Mouse (Mus musculus) hindbrain, embryonic 13.5 days (tissue): ENCODE data around the gene Rbks. TPM values are rescaled to one million over a fixed set of nuclear protein-coding genes. Genes with fewer than 3 reads are reported as not detected.

Experiments used
- ATAC-seq: fragments of 200-750 bp; cut with Nextera tagmentation; 2 replicates; pipeline ENCODE4 v1.8.0; 2017; ENCODE audit warnings: moderate TSS enrichment; ENCODE audit not compliant: low FRiP score
- H3K27ac ChIP-seq: fragments of 300-500 bp; sonication (generic); 2 replicates; pipeline ENCODE4 v1.5.1; 2015; ENCODE audit warnings: inconsistent platforms, mild to moderate bottlenecking, moderate library complexity
- H3K27me3 ChIP-seq: fragments of 300-500 bp; sonication (generic); 2 replicates; pipeline ENCODE4 v1.6.1; 2015; ENCODE audit warnings: mild to moderate bottlenecking, inconsistent platforms
- H3K36me3 ChIP-seq: fragments of 300-500 bp; sonication (generic); 2 replicates; pipeline ENCODE4 v1.6.1; 2015; ENCODE audit warnings: mild to moderate bottlenecking, inconsistent platforms
- H3K4me1 ChIP-seq: fragments of 300-500 bp; sonication (generic); replicated peaks from 2 replicates; pipeline ENCODE4 v1.6.1; 2015; ENCODE audit warnings: inconsistent platforms
- H3K4me2 ChIP-seq: fragments of 300-500 bp; sonication (generic); 2 replicates; pipeline ENCODE4 v1.6.1; 2015; ENCODE audit warnings: inconsistent platforms, mild to moderate bottlenecking, moderate library complexity
- H3K4me3 ChIP-seq: fragments of 300-500 bp; sonication (generic); 2 replicates; pipeline ENCODE4 v1.5.1; 2015; ENCODE audit warnings: mild to moderate bottlenecking, inconsistent platforms
- H3K9ac ChIP-seq: fragments of 300-500 bp; sonication (generic); 2 replicates; pipeline ENCODE4 v1.6.1; 2015; ENCODE audit warnings: mild to moderate bottlenecking, inconsistent platforms
- H3K9me3 ChIP-seq: fragments of 300-500 bp; sonication (generic); 2 replicates; pipeline ENCODE4 v1.6.1; 2016; ENCODE audit warnings: inconsistent platforms
- WGBS: fragments of 180-500 bp; shearing (Covaris S2); methylation state at CpG from one replicate; pipeline ENCODE4 v1.1.7; 2015; 5-methylcytosine and 5-hydroxymethylcytosine counted together
- polyA plus RNA-seq: library from polyadenylated mRNA; unstranded; fragments of >200 nt; fragmentation: Nextera tagmentation; extraction: Ambion mirVana; gene quantifications from 2 replicates; pipeline ENCODE4 v1.2.1, GENCODE M21; 2015

Rbks gene
- polyA plus RNA-seq, 1 experiment from 2014 or later: 2.1 TPM

DNA sequence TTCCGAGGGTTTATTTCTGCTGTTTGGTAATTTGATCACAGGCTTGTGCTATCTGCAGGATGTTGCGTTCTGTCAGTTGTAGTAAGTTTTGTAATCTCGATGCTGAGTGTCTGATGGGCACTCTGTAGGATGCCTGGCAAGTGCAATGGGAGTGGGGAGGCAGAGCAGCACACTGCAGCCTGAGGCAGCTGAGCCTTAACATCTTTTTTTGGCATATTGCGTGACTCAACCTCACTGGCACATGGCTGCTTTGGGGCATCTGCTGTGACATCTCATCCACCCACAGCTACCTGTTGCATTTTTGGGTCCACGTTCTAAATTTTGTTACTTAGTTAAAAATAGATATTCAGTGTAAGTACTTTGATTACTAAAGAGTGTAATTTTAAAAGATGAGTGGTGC is 7.5 kb upstream of the Rbks start:
- no peak for ATAC-seq
- H3K4me2 ChIP-seq: no peak overlapping the region
- 95% methylated on average over 5 of the region's 5 CpGs for WGBS
- no peak overlapping the region for H3K4me3 ChIP-seq
- no peaks in the 10 kb centered on the region for H3K9me3 ChIP-seq
- H3K9ac ChIP-seq: no peak overlapping the region
- no peaks in the 10 kb centered on the region for H3K4me1 ChIP-seq
- no peak overlapping the region for H3K27ac ChIP-seq
- peaks cover 20% of the 10 kb centered on the region; the same call in 1 of the 2 replicates for H3K36me3 ChIP-seq
- H3K27me3 ChIP-seq: no peaks in the 10 kb centered on the region

DNA sequence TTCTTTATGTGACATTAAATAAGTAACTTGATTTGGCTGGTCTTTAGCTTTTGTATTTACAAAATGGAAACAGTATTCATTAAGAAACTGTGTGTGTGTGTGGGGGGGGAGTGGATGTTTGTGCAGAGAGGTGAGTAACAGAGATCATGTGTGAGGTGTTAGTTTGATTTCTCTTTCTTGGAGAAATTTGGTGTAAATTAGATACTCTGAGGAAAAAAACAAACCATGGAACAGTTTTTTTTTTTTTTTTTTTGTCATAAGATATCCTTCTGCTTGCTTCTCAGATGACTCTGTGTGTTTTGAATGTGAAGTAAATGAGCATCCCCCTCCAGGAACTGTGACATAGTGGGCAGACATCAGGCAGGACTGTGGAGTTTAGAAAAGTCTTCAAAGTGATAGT is 2.0 kb upstream of the Rbks start:
- peaks cover 11% of the 10 kb centered on the region for H3K4me1 ChIP-seq
- no peak overlapping the region for H3K4me3 ChIP-seq
- H3K9ac ChIP-seq: no peak overlapping the region
- H3K36me3 ChIP-seq: peaks cover 10% of the 10 kb centered on the region; the same call in 1 of the 2 replicates
- 0 out of 2 replicates have a peak overlapping the region, but pooled peaks have one; percentile 82 for H3K4me2 ChIP-seq
- no peak for ATAC-seq
- no peaks in the 10 kb centered on the region for H3K27me3 ChIP-seq
- no peak overlapping the region for H3K27ac ChIP-seq
- H3K9me3 ChIP-seq: no peaks in the 10 kb centered on the region

DNA sequence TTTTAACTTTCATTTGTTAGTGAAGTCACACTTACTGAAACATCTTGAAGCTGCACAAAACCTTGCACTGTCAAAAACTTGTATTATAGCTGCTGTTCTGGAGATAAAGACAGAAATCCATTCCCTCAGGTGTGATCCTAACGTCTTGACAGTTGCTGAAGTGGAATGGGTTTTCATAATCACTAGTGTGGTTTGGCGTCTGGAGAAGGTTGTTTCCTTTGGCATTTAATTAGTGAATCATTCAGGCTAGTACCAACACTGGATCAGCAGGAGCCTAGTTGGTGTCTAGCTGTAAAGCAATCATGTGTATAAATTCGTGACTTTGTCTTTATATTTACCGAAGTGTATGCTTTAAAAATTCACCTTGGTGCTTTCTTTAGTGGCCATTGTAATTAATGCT is 1.5 kb upstream of the Rbks start:
- H3K9ac ChIP-seq: no peak overlapping the region
- no peaks in the 10 kb centered on the region for H3K27me3 ChIP-seq
- H3K36me3 ChIP-seq: peaks cover 9% of the 10 kb centered on the region; the same call in 1 of the 2 replicates
- peak overlapping the region; percentile 82 for H3K4me2 ChIP-seq
- WGBS: 49% methylated on average over 4 of the region's 4 CpGs
- no peak for ATAC-seq
- peaks cover 11% of the 10 kb centered on the region for H3K4me1 ChIP-seq
- no peaks in the 10 kb centered on the region for H3K9me3 ChIP-seq
- peak overlapping the region; percentile 78; the same call in 1 of the 2 replicates for H3K4me3 ChIP-seq
- H3K27ac ChIP-seq: no peak overlapping the region

DNA sequence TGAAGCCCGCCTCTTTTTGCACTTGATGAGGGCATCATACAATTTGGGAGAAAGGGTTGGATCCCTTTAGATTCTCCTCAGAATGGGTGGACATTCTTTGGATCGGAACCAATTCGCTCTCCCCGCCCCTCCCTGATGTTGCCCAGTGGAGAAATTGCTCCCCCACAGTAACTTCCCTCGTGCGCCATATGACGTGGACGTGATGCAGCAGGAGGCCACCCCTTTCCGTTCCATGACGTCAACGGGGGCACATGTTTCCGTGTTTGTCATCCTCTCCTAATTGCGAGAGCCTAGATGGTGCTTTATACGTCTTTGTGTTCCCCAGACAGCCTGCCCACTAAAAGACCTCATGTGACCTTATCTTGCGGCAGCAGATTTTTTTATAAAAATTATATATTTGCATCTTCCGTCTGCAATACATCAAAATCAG is 885 bp upstream of the Rbks start:
- Histone ChIP-seq H3K4me1 (peaks cover 11% of the 10 kb centered on the region), H3K27me3 (no peaks in the 10 kb centered on the region), H3K4me2 (peak overlapping the region; percentile 82), H3K4me3 (peak overlapping the region; percentile 78), H3K36me3 (0 out of 2 replicates have a peak, but pooled peaks cover 5% of the 10 kb centered on the region), H3K9me3 (no peaks in the 10 kb centered on the region), H3K9ac (peak overlapping the region; percentile 90), H3K27ac (peak overlapping the region; percentile 95)
- ATAC-seq: peak; percentile 84
- 4% methylated on average over 16 of the region's 16 CpGs for WGBS

DNA sequence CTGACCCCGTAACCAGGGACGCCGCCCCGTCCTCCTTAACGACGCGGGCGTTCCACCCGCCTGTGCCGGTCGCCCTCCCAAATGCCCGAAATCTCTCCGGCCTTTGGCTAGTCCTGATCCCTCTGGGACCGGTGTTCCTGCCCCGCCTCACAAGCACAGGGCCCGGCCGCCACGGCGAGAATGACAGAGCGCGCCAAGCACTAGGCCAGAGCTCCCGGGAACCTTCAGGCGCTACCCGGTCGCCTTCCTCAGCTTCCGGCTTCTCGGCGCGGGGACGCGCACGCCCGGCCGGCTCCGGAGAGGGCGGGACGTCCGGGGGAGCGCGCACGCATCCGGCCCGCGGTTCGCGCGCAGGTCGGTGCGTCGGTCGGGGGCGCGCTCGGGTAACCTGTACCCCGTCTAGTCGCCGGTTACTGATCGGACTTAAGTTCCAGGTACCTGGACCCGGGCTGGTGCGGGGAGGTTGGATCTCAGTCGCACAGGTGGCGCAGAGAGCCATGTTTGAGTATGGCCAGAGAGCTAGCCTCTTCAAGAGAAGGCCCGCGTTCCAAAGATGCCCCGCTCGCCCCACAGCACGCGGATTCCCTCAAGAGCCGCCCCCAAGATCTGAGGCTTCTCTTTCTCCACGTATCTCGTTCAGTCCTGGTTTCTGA is 343 bp upstream of the Rbks start, which contains the start of gene Babam2:
Gene Babam2 (plus strand): TSS at position 41 of the 653 bp plus-strand sequence.
- Histone ChIP-seq H3K4me2 (peak within 1 kb of the TSS; percentile 82), H3K9ac (peak within 1 kb of the TSS; percentile 90), H3K27me3 (no peaks in the 10 kb centered on the region), H3K9me3 (no peaks in the 10 kb centered on the region), H3K27ac (peak within 1 kb of the TSS; percentile 95), H3K36me3 (0 out of 2 replicates have a peak, but pooled peaks cover 3% of the 10 kb centered on the region), H3K4me3 (peak within 1 kb of the TSS; percentile 78), H3K4me1 (peaks cover 11% of the 10 kb centered on the region)
- ATAC-seq: peak; percentile 97
- WGBS: under 1% methylated on average over 66 of the region's 71 CpGs

- no peak overlapping the region for H3K4me2 ChIP-seq
- no peaks in the 10 kb centered on the region for H3K36me3 ChIP-seq
- peaks cover 7% of the 10 kb centered on the region for H3K4me1 ChIP-seq
- H3K9me3 ChIP-seq: no peaks in the 10 kb centered on the region
- no peak for ATAC-seq
- H3K9ac ChIP-seq: no peak overlapping the region
- no peaks in the 10 kb centered on the region for H3K27me3 ChIP-seq
- H3K27ac ChIP-seq: no peak overlapping the region
- no peak overlapping the region for H3K4me3 ChIP-seq
Observed at GRCm38 (mm10) chr5:31693191-31693590, 4.2 kb downstream of the Rbks start.

DNA sequence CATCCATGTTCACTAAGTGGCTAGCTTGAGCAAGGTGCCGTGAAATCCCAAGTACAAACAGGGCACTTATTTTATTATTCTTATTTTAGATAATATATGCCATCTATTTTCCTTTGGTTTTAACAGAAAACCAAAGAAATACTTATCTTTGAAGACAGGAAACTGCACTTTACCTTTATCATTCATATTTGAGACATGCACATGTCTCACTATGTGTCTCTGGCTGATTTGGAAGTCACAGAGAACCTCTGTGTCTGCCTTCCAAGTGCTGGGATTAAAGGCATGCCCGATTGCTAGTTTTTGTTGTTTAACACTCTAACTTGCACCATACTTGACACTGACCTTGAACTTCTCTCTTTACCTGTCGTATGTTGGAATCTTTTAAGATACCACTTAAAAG is 9.5 kb downstream of the Rbks start:
- Histone ChIP-seq H3K9ac (no peak overlapping the region), H3K4me2 (no peak overlapping the region), H3K27me3 (no peaks in the 10 kb centered on the region), H3K4me3 (no peak overlapping the region), H3K27ac (no peak overlapping the region), H3K9me3 (no peaks in the 10 kb centered on the region), H3K36me3 (no peaks in the 10 kb centered on the region), H3K4me1 (no peaks in the 10 kb centered on the region)
- 94% methylated on average over 3 of the region's 3 CpGs for WGBS
- no peak for ATAC-seq

- H3K27ac ChIP-seq: no peak overlapping the region
- ATAC-seq: no peak
- H3K9me3 ChIP-seq: no peaks in the 10 kb centered on the region
- 66% methylated on average over 2 of the region's 2 CpGs for WGBS
- no peaks in the 10 kb centered on the region for H3K27me3 ChIP-seq
- H3K4me1 ChIP-seq: no peaks in the 10 kb centered on the region
- no peak overlapping the region for H3K4me3 ChIP-seq
- H3K4me2 ChIP-seq: no peak overlapping the region
- no peaks in the 10 kb centered on the region for H3K36me3 ChIP-seq
- H3K9ac ChIP-seq: no peak overlapping the region
Observed at GRCm38 (mm10) chr5:31686040-31686439, 11.4 kb downstream of the Rbks start.

GRCm38 (mm10) chr5:31682305-31682704 is 15.1 kb downstream of the Rbks start:
- H3K9me3 ChIP-seq: no peaks in the 10 kb centered on the region
- no peak overlapping the region for H3K4me2 ChIP-seq
- no peak for ATAC-seq
- H3K27me3 ChIP-seq: no peaks in the 10 kb centered on the region
- H3K36me3 ChIP-seq: no peaks in the 10 kb centered on the region
- no peak overlapping the region for H3K9ac ChIP-seq
- H3K4me1 ChIP-seq: no peaks in the 10 kb centered on the region
- WGBS: 92% methylated on average over 1 of the region's 1 CpGs
- no peak overlapping the region for H3K4me3 ChIP-seq
- no peak overlapping the region for H3K27ac ChIP-seq

DNA sequence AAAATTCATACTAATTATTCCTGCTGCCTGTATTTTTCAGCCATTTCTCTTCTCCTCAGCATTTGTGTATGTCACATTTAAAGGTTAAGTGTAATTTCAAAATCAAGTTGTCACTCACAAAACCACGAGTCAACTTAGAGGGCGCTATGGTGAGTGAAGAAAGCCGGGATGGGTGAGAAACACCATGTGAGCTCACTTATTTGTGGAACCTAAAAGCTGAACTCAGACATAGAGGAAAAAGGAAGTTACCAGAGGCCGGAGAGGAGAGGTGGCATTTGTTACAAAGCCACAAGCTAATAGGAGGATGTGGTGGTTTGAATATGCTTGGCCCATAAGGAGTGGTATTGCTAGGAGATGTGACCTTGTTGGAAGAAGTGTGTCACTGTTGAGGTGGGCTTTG is 17.2 kb downstream of the Rbks start:
- H3K9me3 ChIP-seq: no peaks in the 10 kb centered on the region
- H3K9ac ChIP-seq: no peak overlapping the region
- no peak for ATAC-seq
- no peaks in the 10 kb centered on the region for H3K27me3 ChIP-seq
- no peaks in the 10 kb centered on the region for H3K36me3 ChIP-seq
- 85% methylated on average over 4 of the region's 4 CpGs for WGBS
- H3K4me1 ChIP-seq: no peaks in the 10 kb centered on the region
- no peak overlapping the region for H3K4me3 ChIP-seq
- H3K4me2 ChIP-seq: no peak overlapping the region
- no peak overlapping the region for H3K27ac ChIP-seq

- no peak for ATAC-seq
- no peak overlapping the region for H3K9ac ChIP-seq
- WGBS: 85% methylated on average over 1 of the region's 1 CpGs
- no peaks in the 10 kb centered on the region for H3K27me3 ChIP-seq
- no peaks in the 10 kb centered on the region for H3K36me3 ChIP-seq
- H3K4me3 ChIP-seq: no peak overlapping the region
- no peak overlapping the region for H3K27ac ChIP-seq
- no peaks in the 10 kb centered on the region for H3K4me1 ChIP-seq
- no peak overlapping the region for H3K4me2 ChIP-seq
- H3K9me3 ChIP-seq: no peaks in the 10 kb centered on the region
Observed at GRCm38 (mm10) chr5:31678000-31678399, 19.4 kb downstream of the Rbks start.

DNA sequence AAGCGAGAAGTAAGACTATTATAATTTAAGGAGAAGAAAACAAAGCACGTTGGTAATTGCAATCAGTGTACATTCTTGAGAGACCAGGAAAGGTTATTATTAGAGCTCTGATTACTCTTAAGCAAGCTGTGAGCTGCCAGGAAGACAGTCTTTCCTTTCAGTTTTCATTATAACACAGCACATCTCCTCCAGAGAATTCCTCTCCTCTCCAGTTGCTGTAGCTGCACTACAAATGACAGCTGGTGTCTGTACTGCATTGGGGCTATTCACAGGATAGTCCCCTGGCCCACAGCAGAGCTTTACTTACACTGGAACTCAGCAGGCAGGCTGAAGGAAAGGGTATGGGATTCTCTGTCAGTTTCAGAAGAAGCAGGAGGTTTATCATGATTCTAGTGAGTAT is 24.0 kb downstream of the Rbks start:
- Histone ChIP-seq H3K27ac (no peak overlapping the region), H3K4me2 (no peak overlapping the region), H3K9me3 (no peaks in the 10 kb centered on the region), H3K9ac (no peak overlapping the region), H3K36me3 (no peaks in the 10 kb centered on the region), H3K4me1 (0 out of 2 replicates have a peak, but pooled peaks cover 5% of the 10 kb centered on the region), H3K4me3 (no peak overlapping the region), H3K27me3 (no peaks in the 10 kb centered on the region)
- no peak for ATAC-seq
- 83% methylated on average over 2 of the region's 2 CpGs for WGBS

GRCm38 (mm10) chr5:31671137-31671536 is 26.3 kb downstream of the Rbks start:
- Histone ChIP-seq H3K9me3 (no peaks in the 10 kb centered on the region), H3K9ac (no peak overlapping the region), H3K4me1 (0 out of 2 replicates have a peak, but pooled peaks cover 7% of the 10 kb centered on the region), H3K4me3 (no peak overlapping the region), H3K27ac (no peak overlapping the region), H3K4me2 (no peak overlapping the region), H3K36me3 (no peaks in the 10 kb centered on the region), H3K27me3 (no peaks in the 10 kb centered on the region)
- ATAC-seq: no peak
- WGBS: 66% methylated on average over 2 of the region's 2 CpGs
